Mouse (Mus musculus) common myeloid progenitor, adult 5-6 weeks (primary cell): ENCODE results near the gene Fbxo40. TPM values are rescaled to one million over a fixed set of nuclear protein-coding genes. Genes with fewer than 3 reads are reported as not detected.
A peak's percentile ranks its signal among the peaks of the same experiment; 100 is the strongest.

Experiments used
- ATAC-seq: replicated peaks from 2 replicates; pipeline ENCODE4 v1.8.0; 2016; ENCODE audit warnings: low read depth, mild to moderate bottlenecking, moderate TSS enrichment, inconsistent platforms; ENCODE audit not compliant: poor library complexity, severe bottlenecking
- total RNA-seq: library from RNA; stranded (forward); fragments of 200-1000, 187-1606 nt; gene quantifications from 2 replicates; pipeline ENCODE4 v1.2.3, GENCODE M21; 2017

Gene Fbxo40
- 0.18 TPM in 1 of 2 replicates, not detected in the other for total RNA-seq

DNA sequence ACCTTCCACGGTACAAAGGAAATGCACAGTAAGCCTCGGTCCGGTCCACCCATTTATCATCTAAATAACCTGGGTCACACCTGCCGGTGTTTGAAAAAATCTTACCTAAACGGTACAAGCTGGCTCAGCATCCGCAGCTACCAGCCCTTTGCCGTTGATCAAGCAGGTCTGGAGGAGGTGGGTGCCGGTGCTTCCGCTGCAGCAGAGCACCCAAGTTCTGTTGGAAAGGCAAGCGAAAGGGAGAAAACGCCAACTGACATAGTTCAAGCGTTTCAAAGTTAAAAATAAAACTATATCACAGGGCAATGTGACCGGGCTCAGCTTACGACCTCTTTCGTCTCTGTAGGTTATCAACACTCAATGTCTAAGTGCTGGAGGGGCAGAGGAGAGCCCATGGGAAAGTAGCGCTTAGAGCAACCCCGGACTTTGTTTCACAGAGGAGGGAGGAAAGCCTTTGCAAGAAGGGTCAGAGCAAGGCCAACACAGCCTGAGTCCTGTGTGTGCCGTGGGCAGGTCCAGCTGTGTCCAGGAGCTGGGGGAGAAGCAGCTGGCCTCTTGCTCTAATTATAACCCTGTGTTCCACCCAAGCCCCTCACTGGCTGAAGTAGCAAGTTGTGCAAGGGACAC, at the start of gene Fbxo40:
TSS of gene Fbxo40 (minus strand) at position 469 of the 627 bp plus-strand sequence.
- no peak for ATAC-seq

DNA sequence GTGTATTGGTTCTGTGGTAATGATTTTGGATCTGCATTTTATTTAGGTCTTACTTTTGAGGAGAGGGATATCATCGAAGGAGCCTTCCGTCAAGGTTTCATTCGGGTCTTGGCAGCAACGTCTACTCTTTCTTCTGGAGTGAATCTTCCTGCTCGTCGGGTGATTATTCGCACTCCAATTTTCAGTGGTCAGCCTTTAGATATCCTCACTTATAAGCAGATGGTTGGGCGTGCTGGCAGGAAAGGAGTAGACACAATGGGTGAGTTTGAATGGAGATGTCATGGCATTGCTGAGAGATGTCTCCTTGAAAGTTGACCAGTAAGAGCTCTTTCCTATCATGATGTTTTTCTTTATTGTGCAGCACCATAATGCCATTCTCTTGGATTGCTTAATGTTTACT, 44.5 kb upstream of the Fbxo40 start:
- ATAC-seq = no peak

- no peak for ATAC-seq
Measured at GRCm38 (mm10) chr16:37031996-37032395, 41.7 kb upstream of the Fbxo40 start.

DNA sequence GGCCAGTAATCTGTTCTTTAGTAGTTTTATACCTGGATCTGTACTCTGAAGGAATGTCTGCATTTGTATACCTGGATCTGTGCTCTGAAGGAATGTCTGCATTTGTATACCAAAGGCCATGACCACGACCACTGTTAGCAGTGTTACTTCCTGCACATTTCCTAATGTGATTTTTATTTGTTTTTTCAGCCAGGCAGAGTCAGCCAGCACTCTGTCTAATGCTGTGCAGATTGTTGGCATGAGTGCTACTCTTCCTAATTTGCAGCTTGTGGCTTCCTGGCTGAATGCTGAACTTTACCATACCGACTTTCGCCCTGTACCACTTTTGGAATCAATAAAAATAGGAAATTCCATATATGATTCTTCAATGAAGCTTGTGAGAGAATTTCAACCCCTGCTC, 37.3 kb upstream of the Fbxo40 start:
- no peak for ATAC-seq

GRCm38 (mm10) chr16:37012336-37012735, 22.1 kb upstream of the Fbxo40 start:
- ATAC-seq = no peak

DNA sequence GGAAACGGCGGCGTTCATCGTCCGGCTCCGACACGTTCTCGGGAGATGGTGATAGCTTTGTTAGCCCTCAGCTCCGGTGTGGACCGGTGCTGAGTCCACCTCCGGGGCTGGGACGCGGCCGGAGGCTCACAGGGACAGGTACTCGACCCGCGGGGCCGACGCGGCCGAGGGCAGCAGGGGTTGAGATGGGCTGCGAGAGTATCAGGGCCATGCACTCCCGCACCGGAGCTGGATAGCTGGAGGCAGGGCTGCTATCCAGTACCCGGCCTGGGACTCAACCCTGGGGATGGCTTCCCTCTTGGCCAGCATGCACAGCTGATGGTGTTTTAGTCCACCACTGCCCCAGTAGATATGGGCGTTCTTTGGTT, 21.6 kb upstream of the Fbxo40 start:
- no peak for ATAC-seq

- ATAC-seq = peak; percentile 96
Measured at GRCm38 (mm10) chr16:37011061-37011921, 21.0 kb upstream of the Fbxo40 start, which contains the start of gene Polq. Polq (plus strand) TSS chr16:37011786.

- peak; percentile 79 for ATAC-seq
Measured at GRCm38 (mm10) chr16:37010370-37010769, 20.1 kb upstream of the Fbxo40 start.

- no peak for ATAC-seq
Measured at GRCm38 (mm10) chr16:37009262-37009661, 19.0 kb upstream of the Fbxo40 start.

- peak; percentile 93 for ATAC-seq
Measured at GRCm38 (mm10) chr16:36999366-36999972, 9.2 kb upstream of the Fbxo40 start.

GRCm38 (mm10) chr16:36997650-36998049, 7.4 kb upstream of the Fbxo40 start:
- ATAC-seq = peak; percentile 72

GRCm38 (mm10) chr16:36989493-36989892, 774 bp downstream of the Fbxo40 start:
- ATAC-seq = peak; percentile 83

- ATAC-seq = no peak
Measured at GRCm38 (mm10) chr16:36988066-36988465, 2.2 kb downstream of the Fbxo40 start.

- no peak for ATAC-seq
Measured at GRCm38 (mm10) chr16:36987399-36987798, 2.9 kb downstream of the Fbxo40 start.

DNA sequence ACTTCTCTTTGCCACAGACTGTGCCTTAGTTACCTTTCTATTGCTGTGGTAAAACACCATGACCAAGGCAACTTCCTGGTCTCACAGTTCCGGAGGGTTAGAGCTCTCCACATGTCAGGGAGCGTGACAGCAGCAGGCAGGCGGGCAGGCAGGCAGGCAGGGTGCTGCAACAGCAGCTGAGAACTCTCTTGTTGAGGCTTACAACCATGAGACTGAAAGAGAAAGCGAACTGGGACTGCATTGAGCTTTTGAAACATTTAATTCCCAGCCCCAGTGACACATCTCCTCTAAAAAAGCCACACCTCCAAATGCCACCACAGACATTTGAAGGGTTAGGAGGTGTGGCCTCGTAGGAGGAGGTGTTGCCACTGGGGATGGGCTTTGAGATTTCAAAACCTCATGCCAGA, 4.6 kb downstream of the Fbxo40 start:
- peak; percentile 78 for ATAC-seq

DNA sequence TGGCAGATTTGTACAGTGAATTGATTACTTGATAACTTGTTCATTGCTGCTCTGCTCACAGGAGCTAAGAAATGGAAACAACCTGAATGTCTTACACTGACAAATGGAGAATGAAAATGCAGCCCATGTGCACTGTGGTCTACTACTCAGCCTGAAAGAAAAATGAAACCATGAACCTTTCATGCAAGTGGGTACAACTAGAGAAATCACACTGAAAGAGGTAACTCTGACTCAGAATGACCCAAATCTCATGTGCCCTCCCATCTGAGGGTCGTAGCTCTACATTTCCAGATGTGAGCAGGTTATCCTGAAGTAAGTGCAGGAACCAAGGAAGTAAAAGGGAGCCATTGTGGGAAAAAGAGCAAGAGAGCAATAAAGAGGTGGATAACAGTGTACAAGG, 6.5 kb downstream of the Fbxo40 start:
- no peak for ATAC-seq

DNA sequence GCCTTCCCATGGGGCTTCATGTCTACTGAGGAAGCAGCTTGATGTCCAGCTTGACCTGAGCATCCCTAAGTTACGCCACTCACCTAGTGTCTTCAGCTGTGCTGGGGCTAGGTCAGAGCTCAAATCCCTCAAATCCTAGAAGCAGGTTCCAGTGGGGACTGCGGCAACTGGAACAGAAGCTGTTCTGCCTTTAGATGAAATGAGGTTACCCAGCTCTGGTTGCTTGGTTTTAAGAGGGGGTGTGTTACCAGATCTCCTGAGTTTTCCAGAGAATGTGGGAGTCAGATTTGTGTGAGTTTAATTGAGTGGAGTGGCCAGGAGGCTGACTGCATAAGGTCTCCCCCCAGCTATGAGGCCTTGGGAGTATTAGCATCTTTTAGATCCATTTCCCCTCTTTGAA, 11.1 kb downstream of the Fbxo40 start:
- no peak for ATAC-seq

- no peak for ATAC-seq
Measured at GRCm38 (mm10) chr16:36963415-36963814, 26.9 kb downstream of the Fbxo40 start.

DNA sequence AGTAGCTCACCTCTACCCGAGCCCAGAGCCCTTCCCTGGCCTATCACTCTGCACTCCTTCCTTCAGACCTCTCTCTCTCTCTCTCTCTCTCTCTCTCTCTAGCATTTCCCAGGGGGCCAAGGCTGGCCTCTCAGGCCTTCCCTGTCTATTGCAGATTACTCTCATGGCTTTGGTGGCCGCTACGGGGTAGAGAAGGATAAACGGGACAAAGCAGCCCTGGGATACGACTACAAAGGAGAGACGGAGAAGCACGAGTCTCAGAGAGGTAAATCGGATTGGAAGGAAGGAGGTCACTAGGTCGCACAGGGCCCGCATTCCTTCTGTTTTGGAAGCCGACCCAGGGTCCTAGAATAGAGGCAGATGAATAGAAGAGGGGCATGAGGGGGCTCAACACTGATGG, 35.2 kb downstream of the Fbxo40 start:
- ATAC-seq = no peak

DNA sequence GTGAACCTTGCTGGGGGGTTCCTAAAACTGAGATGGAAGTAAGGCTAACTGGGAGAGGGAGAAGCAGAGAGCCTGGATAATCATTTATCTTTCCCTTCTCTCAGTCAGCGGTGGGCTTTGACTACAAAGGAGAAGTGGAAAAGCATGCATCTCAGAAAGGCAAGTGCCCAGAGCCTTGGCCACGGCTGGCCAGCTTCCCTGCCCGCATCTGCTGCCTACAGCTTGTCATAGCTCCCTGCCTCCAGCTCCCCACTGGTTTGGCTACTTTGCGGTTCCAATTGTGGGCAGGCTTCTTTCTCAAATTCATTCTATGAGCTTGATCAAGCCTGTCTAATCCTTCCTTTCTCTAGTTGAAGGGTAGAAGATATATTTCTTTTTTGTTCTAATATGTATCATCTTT, 39.2 kb downstream of the Fbxo40 start:
- no peak for ATAC-seq
